Mouse (Mus musculus) limb, embryonic 14.5 days (tissue): Measurements from ENCODE around the gene Magi2. TPM values are rescaled to one million over a fixed set of nuclear protein-coding genes. Genes with fewer than 3 reads are reported as not detected.

ENCODE experiments used
- ATAC-seq: fragments of 200-750 bp; cut with Nextera tagmentation; 2 replicates; pipeline ENCODE4 v1.8.0; 2017; ENCODE audit warnings: low read depth, moderate number of reproducible peaks, moderate TSS enrichment; ENCODE audit not compliant: low FRiP score
- DNase-seq: peaks from one replicate; pipeline ENCODE4 v3.0.0-alpha.2; 2015; ENCODE audit warnings: low spot score
- H3K27ac ChIP-seq: fragments of 300-500 bp; sonication (generic); replicated peaks from 2 replicates; pipeline ENCODE4 v1.5.1; 2014; ENCODE audit warnings: low read depth, mild to moderate bottlenecking, low read length, moderate library complexity, mixed read lengths
- H3K27me3 ChIP-seq: fragments of 300-500 bp; sonication (generic); 2 replicates; pipeline ENCODE4 v1.6.1; 2014; ENCODE audit warnings: low read length, mixed read lengths; ENCODE audit not compliant: control insufficient read depth, insufficient read depth
- H3K36me3 ChIP-seq: fragments of 300-500 bp; sonication (generic); 2 replicates; pipeline ENCODE4 v1.6.1; 2014; ENCODE audit warnings: mild to moderate bottlenecking, low read length, moderate library complexity, mixed read lengths; ENCODE audit not compliant: control insufficient read depth, insufficient read depth
- H3K4me1 ChIP-seq: fragments of 300-500 bp; sonication (generic); 2 replicates; pipeline ENCODE4 v1.6.1; 2014; ENCODE audit warnings: antibody characterized with exemption, low read length, mixed read lengths; ENCODE audit not compliant: control insufficient read depth, insufficient read depth
- H3K4me2 ChIP-seq: fragments of 300-500 bp; sonication (generic); replicated peaks from 2 replicates; pipeline ENCODE4 v1.6.1; 2014; ENCODE audit warnings: low read depth, mild to moderate bottlenecking, low read length, moderate library complexity; ENCODE audit not compliant: severe bottlenecking
- H3K4me3 ChIP-seq: fragments of 300-500 bp; sonication (generic); replicated peaks from 2 replicates; pipeline ENCODE4 v1.5.1; 2014; ENCODE audit warnings: low read length
- H3K9ac ChIP-seq: fragments of 300-500 bp; sonication (generic); 2 replicates; pipeline ENCODE4 v1.6.1; 2014; ENCODE audit warnings: mild to moderate bottlenecking, low read depth, low read length, moderate library complexity; ENCODE audit not compliant: severe bottlenecking
- H3K9me3 ChIP-seq: fragments of 300-500 bp; sonication (generic); 2 replicates; pipeline ENCODE4 v1.6.1; 2016; ENCODE audit warnings: low read length; ENCODE audit not compliant: control insufficient read depth
- POLR2A ChIP-seq: fragments of 200-500 bp; IDR thresholded peaks from 2 replicates; pipeline ENCODE4 v1.8.0; 2012; ENCODE audit warnings: inconsistent platforms, mild to moderate bottlenecking, moderate library complexity, borderline replicate concordance; ENCODE audit not compliant: insufficient read depth, insufficient read length; ENCODE audit errors: extremely low read depth
- WGBS: fragments of 180-500 bp; shearing (Covaris S2); extraction: QIAGEN DNeasy Blood & Tissue Kit; methylation state at CpG from one replicate; pipeline ENCODE4 v1.1.7; 2014; 5-methylcytosine and 5-hydroxymethylcytosine counted together
- polyA plus RNA-seq, 2 experiments: library from polyadenylated mRNA; depleted of rRNA in 1 of 2; stranded (reverse) in 1 of 2; unstranded in 1 of 2; fragments of >200 nt; fragmentation: Nextera tagmentation in 1 of 2; extraction: Ambion mirVana in 1 of 2; gene quantifications; 2 replicates each; pipeline versions ENCODE4 v1.2.1 to v1.2.3; 2012 to 2014

Gene Magi2
- polyA plus RNA-seq, 2 experiments, result 4.0 to 4.5 TPM

DNA sequence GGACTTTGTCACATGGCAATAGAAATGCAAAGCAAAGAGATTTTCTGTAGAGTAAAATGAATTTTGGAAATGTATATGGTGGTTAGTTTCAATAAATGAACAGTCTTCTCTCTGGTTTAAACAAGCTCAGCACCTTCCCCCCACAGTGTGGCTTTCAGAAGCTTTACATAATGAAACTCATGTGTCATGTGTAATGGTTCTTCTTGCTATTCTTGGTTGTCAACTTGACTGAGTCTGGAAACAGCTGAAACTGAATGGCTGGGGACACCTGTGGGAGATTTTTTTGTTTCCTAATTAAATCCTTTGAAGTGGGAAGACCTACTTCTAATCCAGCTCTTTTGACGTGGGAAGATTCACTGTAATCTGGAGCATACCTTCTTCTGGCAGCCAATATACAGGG is 974.5 kb downstream of the Magi2 start:
- no peaks in the 10 kb centered on the region for H3K36me3 ChIP-seq
- no peaks in the 10 kb centered on the region for H3K4me1 ChIP-seq
- no peak overlapping the region for H3K27ac ChIP-seq
- WGBS, result 57% methylated on average over 1 of the region's 1 CpGs
- no peak overlapping the region for H3K9ac ChIP-seq
- no peaks in the 10 kb centered on the region for H3K27me3 ChIP-seq
- no peak for TF ChIP-seq POLR2A
- no peak overlapping the region for H3K4me3 ChIP-seq
- DNase-seq, result no peak
- H3K9me3 ChIP-seq, result no peaks in the 10 kb centered on the region
- H3K4me2 ChIP-seq, result no peak overlapping the region
- ATAC-seq, result no peak

DNA sequence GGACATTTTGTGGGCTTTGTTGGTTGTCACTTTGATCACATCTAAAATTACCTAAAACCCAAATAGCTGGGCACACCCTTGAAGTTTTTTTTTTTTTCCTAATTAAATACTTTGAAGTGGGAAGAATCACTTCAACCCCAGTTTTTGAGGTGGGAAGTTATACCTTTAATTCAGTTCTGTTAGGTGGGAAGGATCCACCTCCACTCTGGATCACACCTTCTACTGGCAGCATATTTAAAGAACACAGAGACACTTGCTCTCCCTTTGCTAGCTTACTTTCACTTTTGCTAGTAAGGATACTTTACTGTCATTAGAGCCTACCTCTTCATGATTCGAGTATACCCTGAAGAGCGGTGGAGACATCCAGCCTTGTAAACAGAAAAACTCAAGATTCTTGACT is 981.3 kb downstream of the Magi2 start:
- Histone ChIP-seq H3K4me3 (no peak overlapping the region), H3K4me2 (no peak overlapping the region), H3K9me3 (no peaks in the 10 kb centered on the region), H3K36me3 (no peaks in the 10 kb centered on the region), H3K4me1 (no peaks in the 10 kb centered on the region), H3K27me3 (no peaks in the 10 kb centered on the region), H3K9ac (no peak overlapping the region), H3K27ac (no peak overlapping the region)
- no peak for DNase-seq
- 90% methylated on average over 2 of the region's 2 CpGs for WGBS
- no peak for TF ChIP-seq POLR2A
- no peak for ATAC-seq

DNA sequence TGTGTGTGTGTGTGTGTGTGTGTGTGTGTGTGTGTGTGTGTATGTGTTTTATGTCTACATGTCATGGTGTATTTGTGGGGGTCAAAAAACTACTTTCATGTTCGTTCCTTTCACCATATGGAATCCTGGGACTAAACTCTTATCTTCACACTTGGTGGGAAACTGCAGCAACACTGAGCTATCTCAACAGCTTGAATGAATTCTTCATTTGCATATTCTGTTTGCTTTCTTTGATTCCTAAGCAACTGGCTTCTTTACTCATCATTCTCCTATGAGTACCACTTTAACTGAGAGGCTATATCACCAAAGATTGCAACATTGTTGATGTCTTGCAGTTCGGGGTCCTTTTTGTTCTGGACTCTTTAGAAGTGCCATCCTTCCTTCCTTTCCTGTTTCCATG is 986.5 kb downstream of the Magi2 start:
- Histone ChIP-seq H3K4me1 (no peaks in the 10 kb centered on the region), H3K4me2 (no peak overlapping the region), H3K27ac (no peak overlapping the region), H3K27me3 (no peaks in the 10 kb centered on the region), H3K9ac (no peak overlapping the region), H3K36me3 (no peaks in the 10 kb centered on the region), H3K4me3 (no peak overlapping the region), H3K9me3 (no peaks in the 10 kb centered on the region)
- ATAC-seq, result no peak
- no peak for DNase-seq
- 78% methylated on average over 2 of the region's 2 CpGs for WGBS
- TF ChIP-seq POLR2A, result no peak

DNA sequence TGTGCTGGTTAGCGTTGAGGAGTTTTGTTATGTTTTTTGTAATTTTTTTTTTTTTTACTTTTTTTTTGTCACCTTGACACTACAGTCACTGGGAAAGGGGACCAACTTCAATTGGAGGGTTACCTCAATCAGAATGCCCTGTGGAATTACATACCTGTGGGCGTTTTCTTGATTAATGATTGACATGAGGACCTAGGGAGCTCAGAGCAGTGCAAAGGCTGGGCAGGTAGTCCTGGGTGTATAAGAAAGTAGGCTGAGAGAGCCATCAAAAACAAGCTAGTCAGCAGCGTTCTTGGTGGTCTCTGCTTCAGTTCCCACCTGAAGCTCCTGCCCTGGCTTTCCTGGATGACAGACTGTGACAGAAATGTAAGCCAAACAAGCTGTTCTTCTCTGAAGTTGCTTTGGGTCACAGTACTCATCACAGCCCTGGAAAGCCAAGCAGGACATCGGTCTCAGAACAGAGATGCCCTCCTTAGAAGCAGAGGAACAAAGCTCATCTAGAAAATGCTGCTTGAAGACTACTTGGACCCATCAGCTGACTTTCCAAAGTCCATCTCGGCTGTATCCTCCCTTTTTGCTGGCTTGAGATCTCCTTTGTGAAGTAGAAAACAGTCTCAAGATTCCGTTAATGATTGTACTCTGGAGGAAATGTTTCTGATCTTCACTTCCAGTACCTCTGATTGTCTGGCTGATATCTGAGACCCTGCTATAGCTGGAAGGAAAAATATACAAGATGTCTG is 999.8 kb downstream of the Magi2 start:
- H3K4me1 ChIP-seq, result no peaks in the 10 kb centered on the region
- ATAC-seq, result no peak

DNA sequence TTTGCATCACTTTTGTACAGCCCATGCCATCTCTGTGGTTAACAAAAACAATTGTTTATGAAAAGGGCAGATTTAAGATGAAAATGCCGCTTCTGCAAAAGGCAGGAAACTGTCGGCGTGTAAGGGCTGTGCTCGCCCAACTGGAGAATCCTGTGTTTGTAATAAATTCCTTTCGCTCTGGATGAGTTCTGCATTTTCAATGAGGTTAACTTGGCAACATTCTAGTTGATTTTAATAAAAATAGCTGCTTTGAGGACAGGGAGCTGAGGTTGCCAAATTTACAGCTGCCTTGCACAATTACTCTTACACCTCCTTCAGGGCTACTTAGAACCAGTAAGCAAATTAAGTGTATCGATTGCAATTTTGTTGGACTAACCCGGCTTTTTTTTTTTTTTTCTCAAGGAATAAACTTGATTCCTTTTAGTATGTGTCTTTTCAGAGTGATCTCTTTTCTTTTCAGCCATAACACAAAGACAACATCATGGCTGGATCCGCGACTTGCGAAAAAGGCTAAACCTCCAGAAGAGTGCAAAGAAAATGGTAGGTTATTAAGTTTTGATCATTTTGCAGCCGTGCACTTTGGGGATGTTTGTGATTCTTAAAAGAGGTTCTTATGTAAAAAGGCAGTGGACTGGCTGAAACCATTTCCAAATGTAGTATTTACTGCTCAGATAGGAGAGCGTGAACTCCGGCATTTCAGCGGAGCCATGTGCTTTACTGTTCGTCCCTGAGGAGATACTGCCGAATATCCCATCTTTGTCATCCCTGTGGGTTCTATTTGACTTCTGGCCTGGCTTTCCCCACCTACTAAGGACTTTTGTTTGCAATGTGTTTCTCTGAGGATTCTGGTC is 1001.3 kb downstream of the Magi2 start:
- no peak overlapping the region for H3K4me3 ChIP-seq
- no peak overlapping the region for H3K4me2 ChIP-seq
- H3K9me3 ChIP-seq, result no peaks in the 10 kb centered on the region
- no peak overlapping the region for H3K27ac ChIP-seq
- no peak for DNase-seq
- H3K4me1 ChIP-seq, result no peaks in the 10 kb centered on the region
- no peak for ATAC-seq
- H3K27me3 ChIP-seq, result no peaks in the 10 kb centered on the region
- no peak overlapping the region for H3K9ac ChIP-seq
- no peak for TF ChIP-seq POLR2A
- no peaks in the 10 kb centered on the region for H3K36me3 ChIP-seq
- WGBS, result 70% methylated on average over 16 of the region's 16 CpGs

More for the DNA sequence above, 999.8 kb downstream of the Magi2 start:
- Histone ChIP-seq H3K4me2 (no peak overlapping the region), H3K27ac (no peak overlapping the region), H3K36me3 (no peaks in the 10 kb centered on the region), H3K4me3 (no peak overlapping the region), H3K27me3 (no peaks in the 10 kb centered on the region), H3K9ac (no peak overlapping the region), H3K9me3 (no peaks in the 10 kb centered on the region)
- 80% methylated on average over 6 of the region's 6 CpGs for WGBS
- no peak for TF ChIP-seq POLR2A
- DNase-seq, result no peak
